Mouse (Mus musculus): ENCODE data around the gene Cpt1b.
"Not testable (repeated sequence)": the region's sequence is repeated elsewhere in the genome, so short reads cannot be mapped to it uniquely, and the experiment has no call there.

The Cpt1b gene

GRCm38 (mm10) chr15:89434136-89434535 lies 8.5 kb upstream of the Cpt1b start:
- in situ Hi-C loops (cut with MboI; ENCODE audit: low sequenced_read_pairs) = no loop called here

GRCm38 (mm10) chr15:89432946-89433345 lies 7.3 kb upstream of the Cpt1b start:
- in situ Hi-C loops (cut with MboI; ENCODE audit: low sequenced_read_pairs) = no loop called here

GRCm38 (mm10) chr15:89431806-89432205 lies 6.1 kb upstream of the Cpt1b start:
- in situ Hi-C loops (cut with MboI; ENCODE audit: low sequenced_read_pairs) = no loop called here

- in situ Hi-C loops (cut with MboI; ENCODE audit: low sequenced_read_pairs) = no loop called here
Observed at GRCm38 (mm10) chr15:89431271-89431670, 5.6 kb upstream of the Cpt1b start.

- in situ Hi-C loops (cut with MboI; ENCODE audit: low sequenced_read_pairs) = not testable (repeated sequence)
Observed at GRCm38 (mm10) chr15:89430771-89431170, 5.1 kb upstream of the Cpt1b start.

GRCm38 (mm10) chr15:89430341-89430740 lies 4.7 kb upstream of the Cpt1b start:
- in situ Hi-C loops (cut with MboI; ENCODE audit: low sequenced_read_pairs) = no loop called here

GRCm38 (mm10) chr15:89429352-89430221 lies 3.9 kb upstream of the Cpt1b start, which contains the start of the genes C730034F03Rik, Gm44502 and Chkb:
C730034F03Rik (plus strand) TSS chr15:89429589.
Gm44502 (minus strand) TSS chr15:89429696.
Chkb (minus strand) TSS chr15:89429908.
- in situ Hi-C loops (cut with MboI; ENCODE audit: low sequenced_read_pairs) = no loop called here

- in situ Hi-C loops (cut with MboI; ENCODE audit: low sequenced_read_pairs) = no loop called here
Observed at GRCm38 (mm10) chr15:89428821-89429351, 3.2 kb upstream of the Cpt1b start.

- in situ Hi-C loops (cut with MboI; ENCODE audit: low sequenced_read_pairs) = no loop called here
Observed at GRCm38 (mm10) chr15:89428136-89428790, 2.6 kb upstream of the Cpt1b start.

- in situ Hi-C loops (cut with MboI; ENCODE audit: low sequenced_read_pairs) = no loop called here
Observed at GRCm38 (mm10) chr15:89426716-89427115, 1.1 kb upstream of the Cpt1b start.

GRCm38 (mm10) chr15:89424621-89425020 lies 1.0 kb downstream of the Cpt1b start:
- in situ Hi-C loops (cut with MboI; ENCODE audit: low sequenced_read_pairs) = no loop called here

GRCm38 (mm10) chr15:89421938-89422337 lies 3.7 kb downstream of the Cpt1b start:
- in situ Hi-C loops (cut with MboI; ENCODE audit: low sequenced_read_pairs) = no loop called here

GRCm38 (mm10) chr15:89415282-89415681 lies 10.4 kb downstream of the Cpt1b start:
- in situ Hi-C loops (cut with MboI; ENCODE audit: low sequenced_read_pairs) = no loop called here

- in situ Hi-C loops (cut with MboI; ENCODE audit: low sequenced_read_pairs) = no loop called here
Observed at GRCm38 (mm10) chr15:89410118-89410517, 15.5 kb downstream of the Cpt1b start, which contains the start of gene Syce3. Syce3 (minus strand) TSS chr15:89410503.

GRCm38 (mm10) chr15:89406691-89407090 lies 19.0 kb downstream of the Cpt1b start:
- in situ Hi-C loops (cut with MboI; ENCODE audit: low sequenced_read_pairs) = no loop called here

- in situ Hi-C loops (cut with MboI; ENCODE audit: low sequenced_read_pairs) = no loop called here
Observed at GRCm38 (mm10) chr15:89404831-89405623, 20.6 kb downstream of the Cpt1b start.

- in situ Hi-C loops (cut with MboI; ENCODE audit: low sequenced_read_pairs) = no loop called here
Observed at GRCm38 (mm10) chr15:89402471-89402870, 23.2 kb downstream of the Cpt1b start.

- in situ Hi-C loops (cut with MboI; ENCODE audit: low sequenced_read_pairs) = no loop called here
Observed at GRCm38 (mm10) chr15:89399716-89400115, 25.9 kb downstream of the Cpt1b start.

GRCm38 (mm10) chr15:89398146-89398545 lies 27.5 kb downstream of the Cpt1b start:
- in situ Hi-C loops (cut with MboI; ENCODE audit: low sequenced_read_pairs) = no loop called here

- in situ Hi-C loops (cut with MboI; ENCODE audit: low sequenced_read_pairs) = no loop called here
Observed at GRCm38 (mm10) chr15:89396883-89397282, 28.8 kb downstream of the Cpt1b start.

- in situ Hi-C loops (cut with MboI; ENCODE audit: low sequenced_read_pairs) = no loop called here
Observed at GRCm38 (mm10) chr15:89390081-89390480, 35.6 kb downstream of the Cpt1b start.
